Mouse (Mus musculus): Measurements from ENCODE around the gene Siae.

The Siae gene

GRCm38 (mm10) chr9:37540701-37541575 is 14.6 kb upstream of the Siae start:
- DNase-seq (ENCODE audit: low spot score in 2 of 2): peak in 1 of 2 experiments; percentile 16

DNA sequence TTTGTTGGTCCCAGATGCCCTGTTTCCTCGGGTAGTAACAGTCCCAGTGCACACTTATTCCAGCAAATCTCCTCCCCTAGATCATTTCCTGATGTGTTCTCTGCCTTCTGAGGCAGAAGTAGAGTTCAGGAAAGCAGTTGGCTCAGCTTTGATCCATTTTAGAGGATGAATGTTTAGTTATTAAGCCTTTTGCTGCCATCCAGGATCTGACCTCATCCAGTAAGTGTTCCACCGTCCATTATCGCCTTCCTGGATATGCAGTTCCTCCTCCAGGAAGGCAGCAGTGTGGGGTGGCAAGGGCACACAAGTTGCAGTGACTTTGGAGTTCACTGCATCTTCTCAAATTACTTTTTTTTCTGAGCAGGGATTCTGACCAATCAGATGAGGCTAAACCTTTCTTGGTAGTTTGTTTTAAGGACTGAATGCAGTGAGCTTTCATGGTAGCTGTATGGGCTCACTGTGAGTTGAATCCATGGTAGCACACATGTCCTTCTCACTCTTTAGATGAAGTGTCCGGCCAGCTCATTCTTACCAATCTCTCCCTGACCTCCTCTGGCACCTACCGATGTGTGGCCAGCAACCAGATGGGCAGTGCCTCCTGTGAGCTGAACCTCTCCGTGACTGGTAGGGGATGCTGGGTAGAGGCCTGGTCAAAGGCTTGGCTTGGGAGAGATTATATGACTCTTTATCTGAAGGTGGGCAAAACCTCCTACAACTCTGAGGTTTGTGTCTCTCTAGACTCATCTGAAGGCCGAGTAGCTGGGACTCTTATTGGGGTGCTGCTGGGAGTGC is 13.5 kb upstream of the Siae start:
- DNase-seq (ENCODE audit: low spot score in 2 of 2): peak in 1 of 2 experiments; percentile 13

- DNase-seq (ENCODE audit: low spot score in 2 of 2): no peak
Measured at GRCm38 (mm10) chr9:37543869-37544440, 11.5 kb upstream of the Siae start.

GRCm38 (mm10) chr9:37544447-37545165 is 10.9 kb upstream of the Siae start:
- peak in 1 of 2 experiments; percentile 58 for DNase-seq (ENCODE audit: low spot score in 2 of 2)

GRCm38 (mm10) chr9:37545166-37545610 is 10.3 kb upstream of the Siae start:
- DNase-seq (ENCODE audit: low spot score in 2 of 2): peak in 1 of 2 experiments; percentile 15

DNA sequence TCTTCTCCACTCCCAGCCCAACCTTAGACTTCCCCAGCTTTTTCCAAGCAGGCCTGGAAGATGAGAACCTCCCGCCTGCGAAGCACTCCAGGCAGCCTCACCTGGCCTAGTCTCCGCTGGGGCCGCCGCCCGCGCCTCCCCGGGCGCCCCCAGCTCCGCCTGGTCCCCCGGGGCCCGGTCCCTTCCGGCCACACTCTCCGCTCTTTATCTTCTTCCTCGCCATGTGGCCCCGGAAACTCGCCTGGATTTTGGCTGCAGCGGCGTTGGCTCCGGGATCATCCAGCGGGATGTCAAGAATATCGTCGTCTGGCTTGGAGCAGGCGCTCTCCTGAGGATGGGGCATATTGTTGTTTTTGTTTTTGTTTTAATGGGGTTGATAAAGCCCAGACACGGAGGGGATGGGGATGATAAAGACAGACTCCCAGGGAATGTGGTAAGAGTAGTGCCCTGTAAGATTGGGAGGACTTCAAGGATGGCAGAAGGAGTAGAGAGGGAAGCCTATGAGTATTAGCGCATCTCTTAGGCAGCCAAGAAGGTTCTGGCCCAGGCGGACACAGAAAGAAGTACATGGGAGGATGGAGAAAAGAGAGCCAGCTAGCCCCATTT is 9.5 kb upstream of the Siae start:
- peak in 1 of 2 experiments; percentile 14 for DNase-seq (ENCODE audit: low spot score in 2 of 2)

DNA sequence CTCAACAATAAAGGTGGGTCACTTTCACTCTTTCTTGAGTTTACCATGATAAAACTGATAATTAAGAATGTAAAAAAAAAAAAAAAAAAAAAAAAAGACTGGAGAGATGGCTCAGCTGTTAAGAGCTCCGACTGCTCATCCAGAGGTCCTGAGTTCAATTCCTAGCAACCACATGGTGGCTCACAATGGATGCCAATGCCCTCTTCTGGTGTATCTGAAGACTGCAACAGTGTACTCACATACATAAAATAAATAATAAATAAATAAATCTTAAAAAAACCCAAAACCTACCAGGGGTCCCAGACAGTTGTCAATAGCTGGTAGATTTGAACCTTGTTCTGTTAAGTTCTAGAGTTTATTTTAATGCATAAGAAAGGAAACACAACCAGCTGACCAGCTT is 8.6 kb upstream of the Siae start:
- DNase-seq (ENCODE audit: low spot score in 2 of 2): no peak

GRCm38 (mm10) chr9:37550435-37550834 is 5.1 kb upstream of the Siae start:
- DNase-seq (ENCODE audit: low spot score in 2 of 2): no peak

GRCm38 (mm10) chr9:37551751-37552531 is 3.6 kb upstream of the Siae start:
- DNase-seq (ENCODE audit: low spot score in 2 of 2): peak in 1 of 2 experiments; percentile 16

GRCm38 (mm10) chr9:37552536-37553293 is 2.8 kb upstream of the Siae start, which contains the start of gene Nrgn:
Nrgn (minus strand) TSS chr9:37552904.
- peak; percentile 73 to 87 for DNase-seq (ENCODE audit: low spot score in 2 of 2)

- no peak for DNase-seq (ENCODE audit: low spot score in 2 of 2)
Measured at GRCm38 (mm10) chr9:37554279-37554678, 1.2 kb upstream of the Siae start.

DNA sequence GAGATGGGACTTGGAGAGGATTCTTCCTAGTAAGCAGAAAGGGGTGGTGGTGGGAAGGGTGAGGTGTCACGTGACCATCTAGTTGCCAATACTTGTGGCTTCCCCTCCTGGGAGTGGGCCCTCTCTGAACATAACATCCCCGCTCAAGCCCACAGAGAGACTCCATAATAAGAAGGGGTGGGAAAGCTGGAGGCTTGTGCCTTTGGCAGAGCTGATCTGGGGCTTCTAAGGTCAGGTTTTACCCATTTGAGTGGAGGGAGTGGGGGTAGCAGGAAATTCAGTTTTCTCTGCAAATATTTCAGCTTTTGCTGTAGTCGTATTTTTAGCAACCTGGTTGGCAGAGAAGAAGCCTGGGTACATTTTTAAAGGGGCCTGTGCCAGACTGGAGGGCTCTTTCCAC is 868 bp downstream of the Siae start:
- no peak for DNase-seq (ENCODE audit: low spot score in 2 of 2)

DNA sequence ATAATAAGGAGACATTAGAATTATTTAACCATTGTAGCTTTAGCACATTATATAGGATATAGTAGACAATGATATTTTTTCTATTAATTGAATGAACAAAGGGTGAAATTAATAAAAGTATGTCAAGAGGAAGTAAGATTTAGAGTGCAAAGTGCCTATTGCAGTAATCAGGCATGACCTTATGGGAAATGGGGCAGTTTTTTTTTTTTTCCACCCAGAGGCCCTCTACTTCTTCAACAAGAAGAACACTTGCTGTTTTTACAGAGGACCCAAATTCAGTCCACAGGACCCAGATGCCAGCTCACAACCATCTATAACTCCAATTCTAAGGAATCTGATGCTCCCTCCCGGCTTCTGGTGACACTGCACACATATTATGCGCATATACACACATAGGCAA is 5.1 kb downstream of the Siae start:
- DNase-seq (ENCODE audit: low spot score in 2 of 2): no peak

DNA sequence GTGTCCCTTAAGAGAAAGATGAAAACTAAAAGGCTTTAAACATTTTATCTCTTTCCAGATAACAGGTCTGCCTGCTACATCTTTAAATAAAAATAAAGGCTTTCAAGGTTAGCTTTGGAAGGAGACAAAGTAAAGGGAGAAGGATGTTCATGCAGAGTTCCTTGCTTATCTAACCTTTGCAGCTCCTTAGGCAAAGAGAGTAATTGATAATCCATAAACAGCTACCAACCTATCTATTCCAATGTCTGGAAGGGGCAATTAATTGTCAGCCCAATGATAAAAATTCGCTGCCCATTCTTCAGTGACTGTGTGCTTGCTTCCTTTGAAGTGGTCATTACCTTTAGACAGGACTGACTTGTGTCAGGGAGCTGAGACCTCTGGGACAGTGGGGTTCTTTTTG is 8.3 kb downstream of the Siae start:
- no peak for DNase-seq (ENCODE audit: low spot score in 2 of 2)

GRCm38 (mm10) chr9:37567019-37567418 is 11.5 kb downstream of the Siae start:
- DNase-seq (ENCODE audit: low spot score in 2 of 2): no peak

- DNase-seq (ENCODE audit: low spot score in 2 of 2): no peak
Measured at GRCm38 (mm10) chr9:37567454-37567853, 12.0 kb downstream of the Siae start.

GRCm38 (mm10) chr9:37567892-37568604 is 12.6 kb downstream of the Siae start:
- no peak for DNase-seq (ENCODE audit: low spot score in 2 of 2)

DNA sequence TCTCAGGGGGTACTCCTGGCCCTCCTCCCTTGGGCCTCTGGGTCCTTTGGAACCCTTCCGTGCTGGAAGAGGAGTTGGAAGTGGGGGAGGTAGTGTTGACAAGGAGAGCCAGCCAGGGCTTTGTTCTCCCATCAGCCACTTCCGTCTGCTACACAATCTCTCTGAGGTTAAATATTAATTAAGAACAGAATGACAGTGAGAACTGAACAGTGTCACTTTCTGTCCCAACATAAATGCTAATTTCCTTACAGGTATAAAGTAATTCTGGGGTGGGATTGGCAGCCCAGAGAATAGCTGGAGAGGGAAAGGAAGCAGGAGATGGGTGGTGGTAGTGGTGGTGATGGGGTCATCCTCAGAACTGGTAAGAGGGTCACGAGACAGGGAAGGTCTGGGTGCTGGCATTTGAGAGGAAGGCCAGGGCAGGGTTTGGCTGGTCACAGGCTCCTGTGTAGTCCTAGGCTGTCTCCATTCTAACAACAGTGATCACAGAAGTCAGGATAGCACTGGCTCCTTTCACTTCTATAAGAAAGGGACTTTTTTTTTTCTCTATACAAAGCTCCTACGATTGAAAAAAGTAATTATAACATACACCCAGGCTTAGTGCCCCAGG is 13.2 kb downstream of the Siae start:
- DNase-seq (ENCODE audit: low spot score in 2 of 2): no peak
